Mouse (Mus musculus): ENCODE results near the gene A830031A19Rik. TPM values are rescaled to one million over a fixed set of nuclear protein-coding genes. Genes with fewer than 3 reads are reported as not detected.
A peak's percentile ranks its signal among the peaks of the same experiment; 100 is the strongest.

A830031A19Rik gene
- total and polyA plus RNA-seq, 3 experiments = not detected

DNA sequence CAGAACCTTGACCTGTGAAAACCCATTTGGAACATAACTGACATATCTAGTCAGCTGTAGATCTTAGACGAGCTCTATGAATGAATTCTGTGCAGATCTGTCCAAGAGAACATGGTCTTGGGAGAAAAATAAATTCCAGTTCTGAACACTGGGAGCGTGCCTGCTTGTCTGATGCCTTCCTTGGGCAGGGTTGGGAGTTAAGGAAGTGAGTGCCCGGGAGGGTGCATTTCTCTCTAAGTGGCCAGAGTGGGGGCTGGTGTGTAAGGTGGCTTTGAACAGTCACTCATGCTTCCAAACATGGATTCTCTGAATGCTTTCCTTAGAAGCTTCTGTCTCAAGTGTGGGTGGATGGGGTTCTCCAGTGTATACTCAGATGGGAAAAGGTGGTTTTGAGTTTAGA, 34.1 kb upstream of the A830031A19Rik start:
- Histone ChIP-seq H3K9ac (ENCODE audit: control insufficient read depth, low read depth, low read length, poor library complexity, severe bottlenecking) (no peak overlapping the region), H3K27ac (ENCODE audit: control insufficient read depth, low read depth, low read length) (no peak overlapping the region), H3K36me3 (ENCODE audit: control insufficient read depth in 1 of 2, insufficient read depth in 2 of 2, low read length in 2 of 2) (peaks cover 37 to 68% of the 10 kb centered on the region in 2 experiments), H3K4me3 (ENCODE audit: control insufficient read depth in 1 of 2, insufficient read depth in 1 of 2, low read depth in 2 of 2, low read length in 2 of 2) (no peak overlapping the region), H3K27me3 (ENCODE audit: control insufficient read depth in 1 of 2, insufficient read depth in 2 of 2, low read length in 2 of 2) (no peaks in the 10 kb centered on the region), H3K79me2 (ENCODE audit: control insufficient read depth, insufficient read depth, low read length, poor library complexity) (peaks cover 77% of the 10 kb centered on the region), H3K4me1 (ENCODE audit: control insufficient read depth in 1 of 2, insufficient read depth in 2 of 2, low read length in 2 of 2) (peaks cover 0 to 14% of the 10 kb centered on the region in 2 experiments; a peak in 3 of 4 replicates), H3K9me3 (replicated peaks; ENCODE audit: insufficient read depth, low read length) (no peaks in the 10 kb centered on the region)
- DNase-seq (ENCODE audit: low read depth, low spot score) = no peak
- TF ChIP-seq POLR2A (IDR thresholded peaks at IDR 0.05; ENCODE audit: control insufficient read depth in 1 of 2, insufficient read depth in 1 of 2, low read depth in 1 of 2, low read length in 2 of 2, poor library complexity in 1 of 2) (no peak; a peak in 1 of 4 replicates), UBTF (IDR thresholded peaks at IDR 0.05; ENCODE audit: borderline replicate concordance, insufficient read depth, low read depth, low read length) (no peak), ELF1 (IDR thresholded peaks at IDR 0.05; ENCODE audit: low read depth, low read length) (no peak), SMC3 (IDR thresholded peaks at IDR 0.05; ENCODE audit: low read depth, low read length) (no peak)

DNA sequence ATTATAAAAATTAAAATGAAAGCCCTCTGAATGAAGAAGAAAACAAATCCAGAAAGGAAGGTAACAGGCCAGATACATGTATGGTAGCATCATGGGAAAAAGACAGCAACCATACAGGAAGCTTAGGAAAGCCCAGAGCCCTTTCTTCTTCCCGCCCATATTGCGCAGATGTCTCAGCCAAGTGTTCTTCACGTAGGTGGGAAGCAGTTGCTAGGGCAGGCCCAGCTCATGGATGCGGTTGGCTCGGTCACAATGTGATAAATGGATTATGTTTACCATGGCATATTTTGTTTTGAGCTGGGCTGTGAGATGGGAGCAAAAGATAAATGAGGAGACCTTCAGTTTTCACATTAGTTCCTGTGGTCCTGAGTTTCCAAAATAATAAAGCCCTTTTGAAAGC, 32.6 kb upstream of the A830031A19Rik start:
- no peak for DNase-seq (ENCODE audit: low read depth, low spot score)
- Histone ChIP-seq H3K79me2 (ENCODE audit: control insufficient read depth, insufficient read depth, low read length, poor library complexity) (peaks cover 78% of the 10 kb centered on the region), H3K4me3 (ENCODE audit: control insufficient read depth in 1 of 2, insufficient read depth in 1 of 2, low read depth in 2 of 2, low read length in 2 of 2) (no peak overlapping the region), H3K9me3 (replicated peaks; ENCODE audit: insufficient read depth, low read length) (no peaks in the 10 kb centered on the region), H3K27ac (ENCODE audit: control insufficient read depth, low read depth, low read length) (no peak overlapping the region), H3K27me3 (ENCODE audit: control insufficient read depth in 1 of 2, insufficient read depth in 2 of 2, low read length in 2 of 2) (no peaks in the 10 kb centered on the region), H3K9ac (ENCODE audit: control insufficient read depth, low read depth, low read length, poor library complexity, severe bottlenecking) (no peak overlapping the region), H3K4me1 (ENCODE audit: control insufficient read depth in 1 of 2, insufficient read depth in 2 of 2, low read length in 2 of 2) (peaks cover 6 to 21% of the 10 kb centered on the region in 2 experiments; a peak in 3 of 4 replicates), H3K36me3 (ENCODE audit: control insufficient read depth in 1 of 2, insufficient read depth in 2 of 2, low read length in 2 of 2) (peaks cover 43 to 67% of the 10 kb centered on the region in 2 experiments)
- TF ChIP-seq CTCF (IDR thresholded peaks at IDR 0.05 in 2 of 3, conservative IDR thresholded peaks at IDR 0.05 in 1 of 3; ENCODE audit: control insufficient read depth in 1 of 3, insufficient read depth in 1 of 3, low read depth in 2 of 3, low read length in 3 of 3, poor library complexity in 1 of 3, severe bottlenecking in 1 of 3) (no peak), POLR2AphosphoS2 (IDR thresholded peaks at IDR 0.05; ENCODE audit: low read length) (peak; percentile 48; the same call in 1 of the 2 replicates)

DNA sequence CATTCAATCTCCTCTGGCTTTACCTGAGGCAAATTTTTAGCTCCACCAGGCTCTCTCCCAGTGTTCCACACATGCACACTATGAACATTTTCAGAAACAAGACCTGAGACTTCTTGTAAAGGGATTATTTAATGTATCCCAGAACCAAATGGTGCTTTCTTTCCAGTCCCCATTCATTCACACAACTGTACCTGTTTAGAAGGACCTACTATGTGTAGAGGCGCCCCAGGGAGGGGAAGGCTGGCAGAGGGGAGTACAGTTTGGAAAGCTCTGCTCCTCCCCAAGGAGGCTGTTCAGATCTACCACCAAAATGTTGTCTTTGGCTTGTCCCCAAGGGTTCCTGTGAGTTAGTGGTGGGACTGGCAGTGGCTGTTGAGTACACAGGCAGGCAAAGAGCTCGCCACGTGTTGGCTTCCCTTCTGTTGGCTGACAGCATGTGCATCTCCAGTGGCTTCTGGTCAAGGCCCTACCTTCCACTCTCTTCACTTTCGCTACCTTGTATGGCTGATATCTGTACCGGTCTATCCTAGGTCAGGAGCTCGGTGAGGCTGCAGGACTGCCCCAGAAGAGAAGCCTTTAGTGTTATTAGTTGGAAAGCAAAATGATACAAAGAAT, 28.4 kb upstream of the A830031A19Rik start:
- H3K9ac ChIP-seq (ENCODE audit: control insufficient read depth, low read depth, low read length, poor library complexity, severe bottlenecking) = no peak overlapping the region
- H3K79me2 ChIP-seq (ENCODE audit: control insufficient read depth, insufficient read depth, low read length, poor library complexity) = peaks cover 79% of the 10 kb centered on the region
- DNase-seq (ENCODE audit: low read depth, low spot score) = peak; percentile 62
- H3K4me1 ChIP-seq (ENCODE audit: control insufficient read depth in 1 of 2, insufficient read depth in 2 of 2, low read length in 2 of 2) = peaks cover 41 to 46% of the 10 kb centered on the region in 2 experiments
- no peaks in the 10 kb centered on the region for H3K27me3 ChIP-seq (ENCODE audit: control insufficient read depth in 1 of 2, insufficient read depth in 2 of 2, low read length in 2 of 2)
- no peak overlapping the region for H3K27ac ChIP-seq (ENCODE audit: control insufficient read depth, low read depth, low read length)
- H3K4me3 ChIP-seq (ENCODE audit: control insufficient read depth in 1 of 2, insufficient read depth in 1 of 2, low read depth in 2 of 2, low read length in 2 of 2) = no peak overlapping the region
- peaks cover 55 to 68% of the 10 kb centered on the region in 2 experiments for H3K36me3 ChIP-seq (ENCODE audit: control insufficient read depth in 1 of 2, insufficient read depth in 2 of 2, low read length in 2 of 2)
- no peaks in the 10 kb centered on the region for H3K9me3 ChIP-seq (replicated peaks; ENCODE audit: insufficient read depth, low read length)
- TF ChIP-seq ETS1 (IDR thresholded peaks at IDR 0.05; ENCODE audit: low read depth, low read length) (no peak), ZKSCAN1 (IDR thresholded peaks at IDR 0.05; ENCODE audit: low read depth, low read length) (peak; percentile 96), MEF2A (IDR thresholded peaks at IDR 0.05; ENCODE audit: extremely low read depth, insufficient replicate concordance, low read depth, low read length, poor library complexity, severe bottlenecking) (no peak), HCFC1 (IDR thresholded peaks at IDR 0.05; ENCODE audit: low read depth, low read length) (no peak), POLR2AphosphoS5 (IDR thresholded peaks at IDR 0.05; ENCODE audit: borderline replicate concordance, low read depth, low read length) (no peak), TAL1 (IDR thresholded peaks at IDR 0.05; ENCODE audit: low read length) (no peak), BHLHE40 (IDR thresholded peaks at IDR 0.05; ENCODE audit: borderline replicate concordance, low read depth, low read length) (no peak), POLR2A (IDR thresholded peaks at IDR 0.05; ENCODE audit: control insufficient read depth in 1 of 2, insufficient read depth in 1 of 2, low read depth in 1 of 2, low read length in 2 of 2, poor library complexity in 1 of 2) (no peak; a peak in 1 of 4 replicates), EP300 (IDR thresholded peaks at IDR 0.05; ENCODE audit: low read depth in 1 of 2, low read length in 2 of 2) (no peak), CHD1 (IDR thresholded peaks at IDR 0.05; ENCODE audit: low read depth, low read length) (0 out of 2 replicates have a peak, but pooled peaks have one; percentile 33), E2F4 (IDR thresholded peaks at IDR 0.05; ENCODE audit: borderline replicate concordance, low read depth, low read length) (no peak), ZNF384 (IDR thresholded peaks at IDR 0.05; ENCODE audit: low read depth, low read length) (no peak), USF1 (IDR thresholded peaks at IDR 0.05; ENCODE audit: low read depth, low read length) (no peak), SMC3 (IDR thresholded peaks at IDR 0.05; ENCODE audit: low read depth, low read length) (no peak), MXI1 (IDR thresholded peaks at IDR 0.05; ENCODE audit: low read depth, low read length) (0 out of 2 replicates have a peak, but pooled peaks have one; percentile 68), TBP (IDR thresholded peaks at IDR 0.05; ENCODE audit: low read depth, low read length) (no peak), GATA1 (IDR thresholded peaks at IDR 0.05; ENCODE audit: low read depth, low read length) (no peak), MYB (IDR thresholded peaks at IDR 0.05; ENCODE audit: low read depth, low read length) (no peak), MAX (IDR thresholded peaks at IDR 0.05; ENCODE audit: low read length) (peak; percentile 67), JUND (IDR thresholded peaks at IDR 0.05; ENCODE audit: low read depth, low read length) (no peak), ELF1 (IDR thresholded peaks at IDR 0.05; ENCODE audit: low read depth, low read length) (no peak)

All from MEL (cell line).